Mouse (Mus musculus): ENCODE data around the gene Cdk19. TPM values are rescaled to one million over a fixed set of nuclear protein-coding genes. Genes with fewer than 3 reads are reported as not detected.

Cdk19 gene
- total and polyA plus RNA-seq, 3 experiments = 7.8 to 47.2 (median 29.1) TPM

DNA sequence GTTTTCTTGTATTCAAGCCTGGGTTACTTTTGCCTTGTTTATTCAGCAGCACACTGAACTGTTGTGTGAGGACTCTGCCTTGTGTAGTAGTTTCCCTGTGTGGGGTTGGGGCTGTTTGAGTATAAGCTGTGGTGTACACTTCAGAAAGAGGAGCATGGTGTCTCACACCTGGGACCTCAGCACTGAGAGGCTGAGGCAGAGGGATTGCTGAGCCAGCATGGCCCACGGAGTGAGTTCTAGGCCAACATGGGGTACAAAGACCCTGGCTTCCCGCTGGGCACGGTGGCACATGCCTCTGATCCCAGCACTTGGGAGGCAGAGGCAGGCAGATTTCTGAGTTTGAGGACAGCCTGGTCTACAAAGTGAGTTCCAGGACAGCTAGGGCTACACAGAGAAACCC, 139.3 kb downstream of the Cdk19 start:
- peaks cover 60% of the 10 kb centered on the region for H3K36me3 ChIP-seq (replicated peaks)
- ATAC-seq (ENCODE audit: extremely low read depth, insufficient number of reproducible peaks, low FRiP score, poor library complexity, severe bottlenecking) (no peak), DNase-seq (ENCODE audit: low spot score) (no peak)
- H3K9me3 ChIP-seq (replicated peaks) = no peaks in the 10 kb centered on the region
- H3K4me1 ChIP-seq (ENCODE audit: insufficient read depth, low read depth, low read length) = peaks cover 15% of the 10 kb centered on the region
- no peak overlapping the region for H3K4me3 ChIP-seq (ENCODE audit: low read depth, low read length)
- no peaks in the 10 kb centered on the region for H3K27me3 ChIP-seq (ENCODE audit: insufficient read depth, low read length)
- TF ChIP-seq TAL1 (conservative IDR thresholded peaks at IDR 0.05; ENCODE audit: low read depth, low read length) (no peak), GATA1 (IDR thresholded peaks at IDR 0.05; ENCODE audit: borderline replicate concordance, low read length) (no peak), GATA2 (IDR thresholded peaks at IDR 0.05; ENCODE audit: borderline replicate concordance, low read depth, low read length) (no peak), CTCF (IDR thresholded peaks at IDR 0.05; ENCODE audit: low read depth, low read length) (no peak)

DNA sequence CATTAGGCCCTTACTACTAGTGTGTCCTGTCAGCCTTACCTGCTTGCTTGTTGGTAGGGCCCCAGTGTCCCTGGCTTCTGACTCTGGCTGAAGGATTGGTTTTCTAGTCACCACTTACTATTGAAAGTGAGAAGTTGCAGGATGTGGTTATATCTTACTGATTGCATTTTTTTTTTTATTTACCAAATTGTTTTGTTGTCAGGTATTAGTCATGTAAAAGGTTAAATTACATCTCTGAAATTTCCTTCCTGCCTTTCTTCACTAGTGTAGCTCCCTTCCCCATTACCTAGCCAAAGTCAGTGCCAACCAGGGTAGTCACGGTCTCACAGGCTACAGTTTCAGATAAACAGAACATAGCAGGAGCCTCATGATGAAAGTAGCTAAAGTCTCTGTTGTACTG, 139.9 kb downstream of the Cdk19 start:
- Histone ChIP-seq H3K4me3 (ENCODE audit: low read depth, low read length) (no peak overlapping the region), H3K4me1 (ENCODE audit: insufficient read depth, low read depth, low read length) (peaks cover 15% of the 10 kb centered on the region), H3K27me3 (ENCODE audit: insufficient read depth, low read length) (no peaks in the 10 kb centered on the region), H3K9me3 (replicated peaks) (no peaks in the 10 kb centered on the region), H3K36me3 (replicated peaks) (peaks cover 62% of the 10 kb centered on the region)
- no peak for TF ChIP-seq TAL1 (conservative IDR thresholded peaks at IDR 0.05; ENCODE audit: low read depth, low read length)
- no peak for TF ChIP-seq CTCF (IDR thresholded peaks at IDR 0.05; ENCODE audit: low read depth, low read length)
- TF ChIP-seq GATA1 (IDR thresholded peaks at IDR 0.05; ENCODE audit: borderline replicate concordance, low read length) = no peak
- no peak for TF ChIP-seq GATA2 (IDR thresholded peaks at IDR 0.05; ENCODE audit: borderline replicate concordance, low read depth, low read length)
- no peak for TF ChIP-seq POLR2AphosphoS5 (IDR thresholded peaks at IDR 0.05; ENCODE audit: insufficient replicate concordance, low read depth, low read length)
- no peak for ATAC-seq (ENCODE audit: extremely low read depth, insufficient number of reproducible peaks, low FRiP score, poor library complexity, severe bottlenecking)
- no peak for DNase-seq (ENCODE audit: low spot score)

DNA sequence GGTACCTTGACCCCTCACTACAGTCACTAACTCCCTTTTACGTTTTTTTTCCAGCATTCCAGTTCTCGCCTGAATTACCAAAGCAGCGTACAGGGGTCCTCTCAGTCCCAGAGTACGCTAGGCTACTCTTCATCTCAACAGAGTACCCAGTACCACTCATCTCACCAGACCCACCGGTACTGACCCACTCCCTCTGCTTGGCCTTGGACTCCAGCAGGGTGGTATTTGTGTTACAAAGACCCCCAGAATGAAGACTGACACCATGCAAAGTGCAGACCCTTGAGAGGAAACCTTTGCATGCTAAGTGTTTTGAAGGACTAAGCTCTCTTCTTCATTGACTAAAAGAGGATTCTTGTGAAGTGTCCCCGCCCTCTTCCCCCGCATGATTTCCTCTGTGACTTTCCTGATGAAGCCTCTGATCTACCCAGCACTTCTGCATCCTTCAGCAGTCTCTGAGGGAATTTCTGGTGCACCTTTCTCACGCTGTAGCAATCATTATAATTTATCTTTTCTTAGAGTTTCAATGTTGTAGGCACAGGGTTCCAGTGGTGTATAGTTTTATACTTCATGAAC, 140.3 kb downstream of the Cdk19 start:
- H3K36me3 ChIP-seq (replicated peaks) = peaks cover 64% of the 10 kb centered on the region
- no peak overlapping the region for H3K4me3 ChIP-seq (ENCODE audit: low read depth, low read length)
- DNase-seq (ENCODE audit: low spot score) = no peak

DNA sequence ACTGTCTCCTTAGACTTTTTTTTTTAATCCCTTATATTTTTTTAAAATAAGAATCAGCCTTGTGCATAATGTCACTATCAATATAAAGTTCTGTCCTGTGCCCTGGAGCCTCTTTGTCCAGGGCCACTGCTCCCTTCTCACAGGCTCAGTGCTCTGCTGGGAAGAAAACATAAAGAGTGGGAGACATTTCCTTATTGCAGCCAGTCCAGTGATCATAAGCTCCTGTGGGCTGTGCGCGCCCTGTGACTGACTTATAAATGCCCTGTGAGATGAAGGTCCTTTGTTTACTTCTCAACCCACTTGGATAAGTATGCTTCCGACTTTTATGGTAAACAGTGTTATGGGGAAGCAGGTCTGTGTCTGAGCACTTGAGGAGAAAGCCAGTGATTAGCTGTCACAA, 142.2 kb downstream of the Cdk19 start:
- no peak for TF ChIP-seq GATA2 (IDR thresholded peaks at IDR 0.05; ENCODE audit: borderline replicate concordance, low read depth, low read length)
- no peak for TF ChIP-seq CTCF (IDR thresholded peaks at IDR 0.05; ENCODE audit: low read depth, low read length)
- TF ChIP-seq POLR2AphosphoS5 (IDR thresholded peaks at IDR 0.05; ENCODE audit: insufficient replicate concordance, low read depth, low read length) = no peak
- TF ChIP-seq GATA1 (IDR thresholded peaks at IDR 0.05; ENCODE audit: borderline replicate concordance, low read length) = no peak
- Histone ChIP-seq H3K36me3 (replicated peaks) (peaks cover 49% of the 10 kb centered on the region), H3K4me1 (ENCODE audit: insufficient read depth, low read depth, low read length) (peaks cover 9% of the 10 kb centered on the region), H3K27me3 (ENCODE audit: insufficient read depth, low read length) (no peaks in the 10 kb centered on the region), H3K9me3 (replicated peaks) (no peaks in the 10 kb centered on the region), H3K4me3 (ENCODE audit: low read depth, low read length) (no peak overlapping the region)
- DNase-seq (ENCODE audit: low spot score) (no peak), ATAC-seq (ENCODE audit: extremely low read depth, insufficient number of reproducible peaks, low FRiP score, poor library complexity, severe bottlenecking) (no peak)

More for the DNA sequence above, 140.3 kb downstream of the Cdk19 start:
- Histone ChIP-seq H3K9me3 (replicated peaks) (no peaks in the 10 kb centered on the region), H3K27me3 (ENCODE audit: insufficient read depth, low read length) (no peaks in the 10 kb centered on the region), H3K4me1 (ENCODE audit: insufficient read depth, low read depth, low read length) (peaks cover 15% of the 10 kb centered on the region)
- ATAC-seq (ENCODE audit: extremely low read depth, insufficient number of reproducible peaks, low FRiP score, poor library complexity, severe bottlenecking) = no peak
- TF ChIP-seq GATA2 (IDR thresholded peaks at IDR 0.05; ENCODE audit: borderline replicate concordance, low read depth, low read length) (no peak), POLR2AphosphoS5 (IDR thresholded peaks at IDR 0.05; ENCODE audit: insufficient replicate concordance, low read depth, low read length) (no peak)

DNA sequence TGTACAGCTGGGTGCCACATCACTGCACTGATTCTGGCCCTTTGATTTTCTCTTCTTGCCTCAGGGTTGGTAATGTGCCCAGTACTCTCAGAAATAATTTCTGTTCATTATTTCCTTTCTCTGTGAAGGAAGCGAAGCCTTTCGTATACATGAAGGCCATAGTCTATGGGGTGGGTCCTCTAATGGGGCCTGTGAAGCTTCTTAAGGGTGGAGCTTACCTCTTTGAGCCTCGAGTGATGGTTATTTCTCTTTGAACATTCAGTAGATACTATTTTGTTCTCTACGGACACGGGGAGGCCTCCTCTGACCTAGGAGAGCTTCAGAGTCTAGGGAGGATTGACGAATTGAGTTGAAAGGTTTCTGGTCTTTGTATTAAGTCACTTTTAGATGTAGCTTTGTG, 142.9 kb downstream of the Cdk19 start:
- no peak for ATAC-seq (ENCODE audit: extremely low read depth, insufficient number of reproducible peaks, low FRiP score, poor library complexity, severe bottlenecking)
- TF ChIP-seq POLR2AphosphoS5 (IDR thresholded peaks at IDR 0.05; ENCODE audit: insufficient replicate concordance, low read depth, low read length) (no peak), GATA1 (IDR thresholded peaks at IDR 0.05; ENCODE audit: borderline replicate concordance, low read length) (no peak), CTCF (IDR thresholded peaks at IDR 0.05; ENCODE audit: low read depth, low read length) (no peak), TAL1 (conservative IDR thresholded peaks at IDR 0.05; ENCODE audit: low read depth, low read length) (no peak), GATA2 (IDR thresholded peaks at IDR 0.05; ENCODE audit: borderline replicate concordance, low read depth, low read length) (no peak)
- H3K27me3 ChIP-seq (ENCODE audit: insufficient read depth, low read length) = no peaks in the 10 kb centered on the region
- no peak overlapping the region for H3K4me3 ChIP-seq (ENCODE audit: low read depth, low read length)
- H3K9me3 ChIP-seq (replicated peaks) = no peaks in the 10 kb centered on the region
- peaks cover 44% of the 10 kb centered on the region for H3K36me3 ChIP-seq (replicated peaks)
- DNase-seq (ENCODE audit: low spot score) = no peak
- H3K4me1 ChIP-seq (ENCODE audit: insufficient read depth, low read depth, low read length) = peaks cover 2% of the 10 kb centered on the region

DNA sequence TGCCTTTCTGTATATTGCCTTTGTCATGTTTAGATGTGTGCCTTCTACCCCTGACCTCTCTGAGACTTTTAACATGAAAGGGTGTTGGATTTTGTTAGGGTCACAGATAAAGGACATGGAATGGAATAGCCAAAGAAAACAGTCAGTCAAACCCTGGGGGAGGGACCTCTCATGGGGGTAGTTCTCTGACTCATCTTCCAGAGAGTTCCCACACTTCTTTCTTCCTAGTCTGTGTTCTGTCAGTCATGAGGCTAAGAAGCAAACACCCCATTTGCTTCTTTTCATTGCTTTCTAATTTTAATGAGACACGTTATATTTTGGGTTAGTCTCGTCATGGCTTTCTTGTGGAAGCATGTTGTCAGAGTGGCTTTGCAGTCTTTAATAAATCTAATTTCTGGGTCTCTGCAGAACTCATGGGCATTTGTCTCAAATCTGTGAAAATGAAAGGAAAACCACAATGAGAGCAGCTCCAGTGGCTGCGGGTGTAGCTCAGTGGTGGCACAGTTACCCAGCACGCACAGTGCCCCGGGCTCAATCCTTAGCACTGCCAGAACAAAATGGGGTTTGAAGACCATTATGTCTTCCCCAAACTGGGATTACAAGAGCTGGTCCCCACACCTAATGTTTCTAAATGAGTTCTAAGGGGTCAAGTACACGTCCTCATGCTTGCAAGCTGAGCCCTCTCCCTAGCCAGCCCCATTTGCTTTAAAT, 149.9 kb downstream of the Cdk19 start:
- Histone ChIP-seq H3K36me3 (replicated peaks) (peaks cover 2% of the 10 kb centered on the region), H3K4me1 (ENCODE audit: insufficient read depth, low read depth, low read length) (peaks cover 5% of the 10 kb centered on the region), H3K9me3 (replicated peaks) (no peaks in the 10 kb centered on the region), H3K4me3 (ENCODE audit: low read depth, low read length) (no peak overlapping the region), H3K27me3 (ENCODE audit: insufficient read depth, low read length) (peaks cover 13% of the 10 kb centered on the region)
- ATAC-seq (ENCODE audit: extremely low read depth, insufficient number of reproducible peaks, low FRiP score, poor library complexity, severe bottlenecking) = no peak
- TF ChIP-seq CTCF (IDR thresholded peaks at IDR 0.05; ENCODE audit: low read depth, low read length) = no peak
- TF ChIP-seq TAL1 (conservative IDR thresholded peaks at IDR 0.05; ENCODE audit: low read depth, low read length) = no peak
- no peak for TF ChIP-seq GATA1 (IDR thresholded peaks at IDR 0.05; ENCODE audit: borderline replicate concordance, low read length)
- TF ChIP-seq POLR2AphosphoS5 (IDR thresholded peaks at IDR 0.05; ENCODE audit: insufficient replicate concordance, low read depth, low read length) = no peak
- no peak for TF ChIP-seq GATA2 (IDR thresholded peaks at IDR 0.05; ENCODE audit: borderline replicate concordance, low read depth, low read length)
- DNase-seq (ENCODE audit: low spot score) = no peak
